Mouse (Mus musculus) limb, embryonic 10.5 days (tissue): ENCODE data around the gene Usp12. TPM values are rescaled to one million over a fixed set of nuclear protein-coding genes. Genes with fewer than 3 reads are reported as not detected.

Experiments
- DNase-seq: peaks from one replicate; pipeline ENCODE4 v3.0.0-alpha.2; 2017; ENCODE audit warnings: low spot score
- H3K27ac ChIP-seq: fragments of 300-500 bp; sonication (generic); 2 replicates; pipeline ENCODE4 v1.5.1; 2016; ENCODE audit warnings: mild to moderate bottlenecking
- H3K27me3 ChIP-seq: fragments of 300-500 bp; sonication (generic); 2 replicates; pipeline ENCODE4 v1.6.1; 2016; ENCODE audit warnings: low read depth, mild to moderate bottlenecking; ENCODE audit not compliant: poor library complexity, severe bottlenecking
- H3K36me3 ChIP-seq: fragments of 300-500 bp; sonication (generic); 2 replicates; pipeline ENCODE4 v1.6.1; 2016; ENCODE audit warnings: mild to moderate bottlenecking, moderate library complexity
- H3K4me1 ChIP-seq: fragments of 300-500 bp; sonication (generic); 2 replicates; pipeline ENCODE4 v1.6.1; 2016
- H3K4me3 ChIP-seq: fragments of 300-500 bp; sonication (generic); 2 replicates; pipeline ENCODE4 v1.5.1; 2016; ENCODE audit warnings: mild to moderate bottlenecking, moderate library complexity
- H3K9me3 ChIP-seq: fragments of 300-500 bp; sonication (generic); replicated peaks from 2 replicates; pipeline ENCODE4 v1.6.1; 2016; ENCODE audit warnings: mild to moderate bottlenecking
- WGBS: fragments of 180-500 bp; shearing (Covaris S2); methylation state at CpG from one replicate; pipeline ENCODE4 v1.1.7; 2016; 5-methylcytosine and 5-hydroxymethylcytosine counted together
- polyA plus RNA-seq: library from polyadenylated mRNA; unstranded; fragments of >200 nt; fragmentation: Nextera tagmentation; extraction: Ambion mirVana; gene quantifications from 2 replicates; pipeline ENCODE4 v1.2.1, GENCODE M21; 2016

Usp12 gene
- polyA plus RNA-seq, 1 experiment from 2014 or later: 13.4 TPM

DNA sequence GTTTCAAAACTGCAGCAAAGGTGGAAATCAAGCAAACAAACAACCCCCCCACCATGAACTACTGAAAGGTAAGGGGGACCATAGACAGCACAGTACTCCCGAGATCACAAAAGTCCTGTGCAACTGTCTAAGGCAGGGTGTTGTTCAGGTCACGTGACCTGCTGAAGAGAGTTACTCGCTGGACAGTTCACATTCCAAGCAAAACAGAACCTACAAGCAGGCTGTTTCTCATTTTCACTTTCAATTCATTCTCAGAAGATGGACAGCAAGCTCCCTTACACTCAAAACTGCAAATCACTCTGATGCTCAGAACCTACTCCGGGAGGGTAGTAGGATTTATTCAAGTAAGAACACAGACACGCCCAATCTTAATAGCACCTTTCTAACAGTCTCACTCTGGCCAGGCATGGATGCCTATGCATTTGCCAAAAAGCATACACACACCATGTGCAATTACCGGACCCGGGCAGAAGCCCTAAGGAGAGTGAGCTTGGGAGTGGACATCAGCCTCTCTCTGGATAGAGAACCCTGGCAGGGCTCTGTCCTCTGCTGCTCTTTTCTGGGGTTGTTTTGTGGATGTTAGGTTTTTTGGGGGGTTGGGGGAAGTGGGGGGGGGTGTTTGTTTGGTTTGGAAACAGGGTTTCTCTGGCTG is 2.5 kb downstream of the Usp12 start:
- Histone ChIP-seq H3K4me3 (no peak overlapping the region), H3K36me3 (no peaks in the 10 kb centered on the region), H3K9me3 (no peaks in the 10 kb centered on the region), H3K27ac (no peak overlapping the region), H3K27me3 (no peaks in the 10 kb centered on the region), H3K4me1 (peaks cover 34% of the 10 kb centered on the region)
- no peak for DNase-seq
- WGBS: 78% methylated on average over 7 of the region's 7 CpGs

DNA sequence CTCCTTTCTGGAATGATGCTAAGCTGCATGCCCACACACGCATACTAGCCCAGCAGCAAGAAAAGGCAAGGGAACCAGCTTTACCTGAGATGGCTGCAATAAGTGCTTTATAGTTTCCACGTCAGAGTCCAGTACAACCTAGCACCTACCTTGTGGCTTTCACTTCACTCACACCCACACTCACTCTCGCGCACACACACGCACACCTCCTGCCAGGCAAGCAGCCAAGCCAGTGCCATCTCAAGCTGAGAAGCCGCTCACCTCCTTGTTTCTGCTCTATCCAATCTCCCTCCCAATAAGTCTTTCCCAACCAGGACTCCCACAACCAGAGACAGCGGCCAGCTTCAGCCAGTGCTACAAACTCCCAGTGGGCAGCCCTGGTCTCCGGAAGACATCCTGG is 3.9 kb downstream of the Usp12 start:
- H3K4me1 ChIP-seq: peaks cover 34% of the 10 kb centered on the region
- 79% methylated on average over 8 of the region's 8 CpGs for WGBS

DNA sequence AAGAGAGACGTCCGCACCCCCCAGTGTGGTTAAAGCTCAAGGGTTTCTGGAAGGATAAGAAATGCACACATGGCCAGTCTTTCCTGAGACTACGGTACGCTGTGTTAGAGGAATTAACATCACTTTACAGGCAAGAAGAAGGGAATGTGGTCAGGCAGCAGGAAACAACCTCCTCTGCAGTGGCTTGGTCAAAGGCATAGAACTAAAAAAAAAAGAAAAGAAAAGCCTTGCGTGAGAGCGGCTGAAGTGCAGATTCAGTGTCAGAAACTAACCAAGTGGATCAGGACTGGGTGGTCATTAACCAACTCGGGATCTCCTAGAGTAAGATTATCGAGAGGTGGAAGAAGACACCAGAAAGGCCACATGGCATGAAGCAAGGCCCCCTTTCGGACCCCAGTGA is 5.4 kb downstream of the Usp12 start:
- no peak for DNase-seq
- Histone ChIP-seq H3K4me3 (no peak overlapping the region), H3K27me3 (no peaks in the 10 kb centered on the region), H3K4me1 (peaks cover 34% of the 10 kb centered on the region), H3K27ac (no peak overlapping the region), H3K36me3 (no peaks in the 10 kb centered on the region), H3K9me3 (no peaks in the 10 kb centered on the region)
- 89% methylated on average over 9 of the region's 9 CpGs for WGBS

More for the DNA sequence above, 3.9 kb downstream of the Usp12 start:
- no peaks in the 10 kb centered on the region for H3K9me3 ChIP-seq
- no peaks in the 10 kb centered on the region for H3K27me3 ChIP-seq
- DNase-seq: no peak
- H3K27ac ChIP-seq: no peak overlapping the region
- H3K4me3 ChIP-seq: no peak overlapping the region
- H3K36me3 ChIP-seq: no peaks in the 10 kb centered on the region

DNA sequence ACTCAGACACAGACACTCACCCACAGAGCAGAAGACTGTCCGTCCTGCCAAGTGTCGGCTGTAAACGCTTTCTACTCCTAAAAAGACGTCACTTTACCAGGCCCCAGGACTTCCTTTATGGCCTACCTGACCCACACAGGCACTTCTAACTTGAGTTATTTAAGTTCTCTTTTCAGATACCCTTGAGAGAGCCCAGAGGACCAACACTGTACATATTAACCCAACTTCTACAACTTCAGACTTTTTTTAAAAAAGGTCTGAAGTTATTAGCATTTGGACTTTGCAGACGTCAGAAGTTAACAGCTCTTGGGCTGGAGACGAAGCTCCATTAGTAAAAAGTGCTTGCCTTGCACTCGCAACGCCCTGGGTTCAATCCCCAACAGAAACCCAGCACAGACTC is 8.7 kb downstream of the Usp12 start:
- no peaks in the 10 kb centered on the region for H3K27me3 ChIP-seq
- no peak overlapping the region for H3K4me3 ChIP-seq
- no peaks in the 10 kb centered on the region for H3K9me3 ChIP-seq
- peaks cover 9% of the 10 kb centered on the region for H3K4me1 ChIP-seq
- WGBS: 67% methylated on average over 8 of the region's 8 CpGs
- H3K27ac ChIP-seq: no peak overlapping the region
- H3K36me3 ChIP-seq: peaks cover 3% of the 10 kb centered on the region
- no peak for DNase-seq

DNA sequence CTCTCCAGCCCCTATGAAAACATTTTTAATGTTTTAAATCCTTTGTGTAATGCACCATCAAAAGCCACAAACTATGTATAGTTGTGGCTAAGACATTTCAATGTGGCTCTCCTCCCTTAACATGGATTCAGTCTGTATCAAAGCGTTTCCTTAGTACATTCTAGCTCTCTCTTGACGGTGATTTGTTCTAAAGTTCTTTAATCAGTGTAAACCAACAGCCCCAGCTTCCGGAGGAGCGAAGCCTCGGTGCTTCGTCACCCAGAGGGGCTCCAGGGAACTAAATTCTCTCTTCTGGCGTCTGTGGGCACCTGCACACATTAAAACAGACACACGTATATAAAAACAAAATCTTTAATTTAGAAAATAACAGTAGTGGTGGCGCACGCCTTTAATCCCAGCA is 10.9 kb downstream of the Usp12 start:
- H3K4me3 ChIP-seq: no peak overlapping the region
- no peak overlapping the region for H3K27ac ChIP-seq
- peaks cover 3% of the 10 kb centered on the region for H3K36me3 ChIP-seq
- H3K9me3 ChIP-seq: no peaks in the 10 kb centered on the region
- no peak for DNase-seq
- no peaks in the 10 kb centered on the region; the same call in 1 of the 2 replicates for H3K4me1 ChIP-seq
- no peaks in the 10 kb centered on the region for H3K27me3 ChIP-seq
- 94% methylated on average over 10 of the region's 10 CpGs for WGBS

DNA sequence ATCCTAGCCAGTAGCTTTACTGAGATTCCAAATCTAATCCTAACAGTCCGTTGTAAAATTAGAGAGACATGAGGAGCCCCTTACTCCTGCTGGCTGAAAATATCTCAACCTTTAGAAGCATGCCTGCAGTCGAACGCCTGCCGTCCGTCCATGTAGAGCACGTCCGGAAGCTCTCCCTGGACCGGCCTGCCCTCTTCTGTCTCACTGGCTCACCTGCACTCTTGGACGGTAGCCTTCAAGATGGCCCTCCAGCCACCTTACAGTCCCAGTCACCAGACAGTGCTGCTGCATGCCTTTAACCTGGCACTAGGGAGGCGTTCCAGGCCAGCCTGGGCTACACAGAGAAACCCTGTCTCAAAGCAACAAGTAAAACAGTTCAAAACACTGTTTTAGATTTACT is 11.5 kb downstream of the Usp12 start:
- no peaks in the 10 kb centered on the region for H3K27me3 ChIP-seq
- H3K9me3 ChIP-seq: no peaks in the 10 kb centered on the region
- H3K27ac ChIP-seq: no peak overlapping the region
- WGBS: 92% methylated on average over 10 of the region's 10 CpGs
- no peak overlapping the region for H3K4me3 ChIP-seq
- DNase-seq: no peak
- H3K36me3 ChIP-seq: peaks cover 3% of the 10 kb centered on the region
- H3K4me1 ChIP-seq: no peaks in the 10 kb centered on the region; the same call in 1 of the 2 replicates

DNA sequence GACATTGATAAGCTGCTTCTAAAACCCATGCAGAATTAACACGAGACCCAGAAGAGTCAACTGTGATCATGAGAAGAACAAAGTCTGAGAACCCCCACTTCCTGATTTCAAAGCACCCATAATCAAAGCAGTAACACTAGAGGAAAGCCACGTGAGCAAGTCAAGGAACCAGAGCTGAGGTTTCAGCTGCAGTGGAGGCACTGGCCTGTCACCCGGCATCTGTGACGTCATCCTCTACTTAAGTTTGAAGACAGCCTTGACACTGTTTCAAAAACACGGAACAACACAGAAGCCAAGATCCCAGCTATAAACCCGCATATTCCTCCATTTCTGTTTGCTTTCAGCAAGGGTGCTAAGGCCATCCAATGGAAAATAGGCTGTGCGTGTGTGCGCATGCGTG is 13.1 kb downstream of the Usp12 start:
- H3K9me3 ChIP-seq: no peaks in the 10 kb centered on the region
- no peak for DNase-seq
- no peak overlapping the region for H3K4me3 ChIP-seq

DNA sequence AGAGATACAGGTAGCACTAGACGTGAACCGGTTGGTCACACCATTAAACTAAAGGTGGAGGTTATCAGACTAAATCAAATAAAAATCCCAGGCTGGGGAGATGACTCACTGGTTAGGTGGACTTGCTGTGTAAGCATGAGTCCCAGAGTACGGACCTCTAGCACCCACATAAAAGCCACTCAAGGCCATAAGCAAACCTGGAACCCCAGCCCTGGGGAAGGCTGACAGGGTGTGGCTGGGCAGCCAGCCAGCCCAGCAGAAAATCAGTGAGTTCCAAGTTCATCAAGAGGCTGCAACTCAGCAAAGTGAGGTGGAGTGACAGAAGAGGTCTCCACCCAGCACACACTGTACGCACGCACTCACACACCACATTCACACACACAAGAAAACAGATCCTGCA is 14.9 kb downstream of the Usp12 start:
- Histone ChIP-seq H3K36me3 (peaks cover 18% of the 10 kb centered on the region), H3K27ac (no peak overlapping the region), H3K9me3 (no peaks in the 10 kb centered on the region), H3K4me3 (no peak overlapping the region), H3K27me3 (no peaks in the 10 kb centered on the region), H3K4me1 (0 out of 2 replicates have a peak, but pooled peaks cover 3% of the 10 kb centered on the region)
- WGBS: 92% methylated on average over 5 of the region's 5 CpGs
- DNase-seq: no peak

More for the DNA sequence above, 13.1 kb downstream of the Usp12 start:
- H3K27ac ChIP-seq: no peak overlapping the region
- H3K36me3 ChIP-seq: peaks cover 8% of the 10 kb centered on the region
- 87% methylated on average over 9 of the region's 9 CpGs for WGBS
- no peaks in the 10 kb centered on the region for H3K27me3 ChIP-seq
- H3K4me1 ChIP-seq: peaks cover 3% of the 10 kb centered on the region; the same call in 1 of the 2 replicates

DNA sequence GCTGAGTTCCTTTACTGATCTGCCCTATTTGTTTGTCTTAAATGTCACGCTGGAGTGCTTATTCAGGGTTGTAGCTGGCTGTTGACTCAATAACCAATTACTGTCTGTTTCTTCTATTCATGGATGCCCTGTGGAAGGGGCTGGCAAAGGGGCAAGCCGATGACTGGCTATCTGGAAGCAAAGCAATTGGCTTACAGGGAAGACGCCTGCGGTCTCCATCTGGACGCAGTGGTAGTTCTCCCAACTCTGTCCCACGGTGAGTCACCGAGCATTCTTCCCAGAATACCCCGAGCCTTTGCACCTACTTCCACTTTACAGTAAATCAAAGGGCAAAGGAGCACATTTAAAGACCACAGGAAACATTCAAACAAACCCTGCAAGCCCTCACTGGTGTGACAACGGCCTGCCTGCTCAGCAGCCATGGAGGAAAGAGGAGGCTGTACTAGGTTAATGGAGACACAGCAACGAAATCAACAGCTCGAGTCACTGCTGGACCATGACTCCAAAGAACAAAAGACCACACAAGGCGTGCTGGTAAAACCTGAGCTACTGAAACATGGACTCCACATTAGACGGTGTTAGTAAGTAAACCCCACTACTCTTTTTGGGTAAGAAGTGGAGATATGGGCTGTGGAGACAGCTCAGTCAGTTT is 17.7 kb downstream of the Usp12 start:
- WGBS: 89% methylated on average over 13 of the region's 13 CpGs
- Histone ChIP-seq H3K4me1 (peaks cover 4% of the 10 kb centered on the region), H3K36me3 (peaks cover 24% of the 10 kb centered on the region), H3K4me3 (no peak overlapping the region), H3K27me3 (no peaks in the 10 kb centered on the region), H3K27ac (no peak overlapping the region), H3K9me3 (no peaks in the 10 kb centered on the region)
- DNase-seq: no peak

DNA sequence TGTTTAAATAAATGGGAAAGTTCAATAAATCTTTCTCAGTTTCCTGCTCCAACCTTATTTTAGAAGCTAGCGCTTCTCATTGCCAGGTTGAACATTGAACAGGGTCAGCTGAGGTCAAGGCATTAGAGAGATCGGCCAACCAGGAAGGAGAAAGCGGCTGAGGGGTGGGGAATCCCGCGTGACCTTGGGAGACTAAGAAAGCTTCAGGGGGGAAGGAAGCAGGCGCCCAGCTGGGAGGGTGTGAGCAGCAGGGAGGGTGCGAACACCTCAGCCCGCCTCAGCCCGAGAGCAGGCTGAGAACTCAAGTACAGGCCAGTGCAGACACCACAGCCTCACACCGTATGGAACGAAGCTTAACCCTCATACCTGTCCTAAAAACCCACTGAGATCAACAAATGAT is 22.8 kb downstream of the Usp12 start:
- no peak overlapping the region for H3K27ac ChIP-seq
- H3K27me3 ChIP-seq: no peaks in the 10 kb centered on the region
- no peaks in the 10 kb centered on the region for H3K9me3 ChIP-seq
- peaks cover 15% of the 10 kb centered on the region for H3K4me1 ChIP-seq
- DNase-seq: no peak
- H3K4me3 ChIP-seq: no peak overlapping the region
- H3K36me3 ChIP-seq: peaks cover 37% of the 10 kb centered on the region
- 51% methylated on average over 11 of the region's 11 CpGs for WGBS

DNA sequence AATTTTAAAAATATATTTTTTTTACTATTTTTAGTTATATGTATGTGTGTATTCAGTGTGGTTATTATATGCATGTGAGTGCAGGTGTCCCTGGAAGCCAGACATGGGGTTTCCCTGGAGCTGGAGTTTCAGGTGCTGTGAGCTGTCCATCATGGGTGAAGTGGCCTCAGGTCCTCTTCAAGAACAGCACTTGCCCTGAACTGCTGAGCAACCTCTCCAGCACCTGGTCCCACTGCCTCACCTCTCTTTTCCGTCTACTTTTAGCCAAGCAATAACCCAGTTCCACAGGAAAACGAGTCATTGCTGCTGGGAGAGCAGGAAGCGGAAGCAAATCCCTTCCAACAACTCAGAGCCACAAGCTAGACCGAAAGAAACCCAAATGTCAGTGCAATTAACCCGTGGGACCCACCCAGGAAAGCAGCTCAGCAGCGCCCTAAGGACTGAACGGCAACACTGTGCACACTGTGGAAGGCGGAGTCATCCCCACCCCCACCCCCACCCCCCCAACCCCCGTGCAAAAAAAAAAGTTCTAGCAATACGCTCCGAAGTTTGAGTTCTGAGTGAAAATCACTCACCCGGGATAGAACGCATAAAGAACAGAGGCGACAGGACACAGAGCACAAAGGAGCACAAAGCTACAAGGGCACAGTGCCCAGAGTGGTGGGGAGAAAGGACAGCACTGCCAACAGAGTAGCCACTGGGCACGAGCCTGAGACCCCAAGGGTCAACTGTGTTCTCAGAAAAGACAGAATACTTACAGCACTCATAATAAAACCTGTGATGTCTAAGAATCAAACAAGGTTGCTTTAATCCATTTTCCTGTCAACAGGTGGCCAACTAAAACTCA is 24.6 kb downstream of the Usp12 start:
- Histone ChIP-seq H3K4me3 (no peak overlapping the region), H3K36me3 (peaks cover 36% of the 10 kb centered on the region), H3K27me3 (no peaks in the 10 kb centered on the region), H3K27ac (no peak overlapping the region), H3K4me1 (peaks cover 15% of the 10 kb centered on the region), H3K9me3 (no peaks in the 10 kb centered on the region)
- WGBS: 82% methylated on average over 15 of the region's 15 CpGs
- DNase-seq: no peak

DNA sequence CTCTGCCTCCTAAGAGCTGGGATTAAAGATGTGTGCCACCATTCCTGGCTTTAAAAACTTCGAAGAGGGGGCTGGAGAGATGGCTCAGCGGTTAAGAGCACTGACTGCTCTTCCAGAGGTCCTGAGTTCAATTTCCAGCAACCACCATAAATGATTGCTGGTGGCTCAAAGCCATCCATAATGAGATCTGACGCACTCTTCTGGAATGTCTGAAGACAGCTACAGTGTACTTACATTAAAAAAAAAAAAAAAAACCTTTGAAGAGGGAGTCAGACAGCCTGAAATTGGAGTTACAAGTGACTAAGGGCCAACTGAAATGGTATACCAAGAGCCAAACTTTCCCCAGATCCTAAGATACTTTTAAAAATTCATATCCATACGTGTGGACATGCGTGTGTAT is 29.0 kb downstream of the Usp12 start:
- no peaks in the 10 kb centered on the region for H3K27me3 ChIP-seq
- 94% methylated on average over 5 of the region's 5 CpGs for WGBS
- no peaks in the 10 kb centered on the region for H3K9me3 ChIP-seq
- no peak overlapping the region for H3K27ac ChIP-seq
- peaks cover 65% of the 10 kb centered on the region for H3K36me3 ChIP-seq
- peaks cover 9% of the 10 kb centered on the region for H3K4me1 ChIP-seq
- no peak for DNase-seq
- H3K4me3 ChIP-seq: no peak overlapping the region

DNA sequence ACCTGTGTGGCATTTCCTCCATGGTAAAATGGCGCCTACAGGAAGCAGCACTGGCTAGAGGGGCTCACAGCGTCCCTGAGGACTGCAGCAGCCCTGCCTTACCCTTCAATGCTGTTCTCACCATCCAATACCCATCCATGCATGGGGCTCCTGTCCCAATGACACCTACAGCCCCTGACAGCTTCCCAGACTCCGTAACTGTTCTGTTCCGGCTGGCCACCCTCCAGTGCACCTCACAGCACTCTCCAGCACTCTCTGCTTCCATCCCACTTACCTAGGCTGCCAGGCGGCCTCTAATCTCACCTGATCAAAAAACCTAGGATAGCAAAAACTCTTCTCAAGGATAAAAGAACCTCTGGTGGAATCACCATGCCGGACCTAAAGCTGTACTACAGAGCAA is 35.6 kb downstream of the Usp12 start:
- no peak overlapping the region for H3K4me3 ChIP-seq
- H3K27me3 ChIP-seq: no peaks in the 10 kb centered on the region
- no peaks in the 10 kb centered on the region for H3K4me1 ChIP-seq
- 89% methylated on average over 6 of the region's 6 CpGs for WGBS
- no peaks in the 10 kb centered on the region for H3K9me3 ChIP-seq
- no peak overlapping the region for H3K27ac ChIP-seq
- peaks cover 70% of the 10 kb centered on the region for H3K36me3 ChIP-seq
- no peak for DNase-seq
